Mouse (Mus musculus) cerebellum, adult 2 months (tissue): ENCODE data around the gene Lmod2.

ENCODE experiments used
- CTCF ChIP-seq: fragments of 200-500 bp; IDR thresholded peaks from 2 replicates; pipeline ENCODE4 v1.5.1; 2011; ENCODE audit warnings: low read depth, mild to moderate bottlenecking, control low read depth, low read length, moderate library complexity, borderline replicate concordance; ENCODE audit not compliant: insufficient read depth
- POLR2A ChIP-seq: fragments of 200-500 bp; IDR thresholded peaks from 2 replicates; pipeline ENCODE4 v1.6.1; 2011; ENCODE audit warnings: low read length, control low read depth, borderline replicate concordance; ENCODE audit not compliant: insufficient read depth

DNA sequence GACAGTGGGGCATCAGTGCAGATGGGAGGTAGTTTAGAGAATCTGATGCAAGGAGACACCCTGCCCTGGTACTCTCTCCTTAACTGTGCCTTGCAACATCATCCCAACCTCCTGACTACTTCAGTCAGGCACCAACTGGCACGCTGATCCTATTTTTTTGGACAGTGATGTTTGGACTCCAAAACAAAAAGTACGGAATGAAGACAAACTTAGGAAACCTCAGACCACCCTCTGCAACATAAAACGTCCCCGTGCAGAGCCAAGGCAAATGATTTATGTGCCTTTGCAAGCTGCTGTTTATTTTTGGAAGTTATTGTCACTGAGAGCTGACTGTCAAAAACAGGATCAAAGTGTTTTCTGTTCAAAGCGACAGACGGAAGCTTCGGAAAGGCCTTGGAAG is 45.5 kb upstream of the Lmod2 start:
- TF ChIP-seq CTCF (no peak), POLR2A (no peak)
